ENCODE assay signal across 8 mouse cellular contexts in genomic region chr4:33248062-33248889, GRCm38 (mm10). TPM values are rescaled to one million over a fixed set of nuclear protein-coding genes. Genes with fewer than 3 reads are reported as not detected.
DNase-seq lines count a peak whose midpoint lies in the region; ATAC-seq and TF ChIP-seq lines count a peak whose summit lies in the region.

No protein-coding gene starts in this region.

- H3K4me1 ChIP-seq in forebrain, embryonic 11.5 days (replicated peaks; ENCODE audit: control insufficient read depth, insufficient read depth, low read length) = no peaks in the 10 kb centered on the region; the same call in 1 of the 2 replicates
- peaks cover 17% of the 10 kb centered on the region for H3K4me1 ChIP-seq in heart, postnatal 0 days (ENCODE audit: control insufficient read depth, insufficient read depth)
- peaks cover 17% of the 10 kb centered on the region for H3K4me1 ChIP-seq in liver, embryonic 16.5 days (ENCODE audit: control insufficient read depth, low read depth, low read length)
- peaks cover 36% of the 10 kb centered on the region for H3K4me1 ChIP-seq in neural tube, embryonic 13.5 days (replicated peaks)
- peaks cover 5% of the 10 kb centered on the region for H3K4me1 ChIP-seq in testis, adult 2 months (ENCODE audit: control insufficient read depth, insufficient read depth, low read length)

- no peak for TF ChIP-seq CTCF in heart, postnatal 0 days (IDR thresholded peaks at IDR 0.05; ENCODE audit: low read depth)
- TF ChIP-seq CTCF in testis, adult 2 months (IDR thresholded peaks at IDR 0.05; ENCODE audit: control insufficient read depth, insufficient read depth, insufficient replicate concordance, low read depth, low read length) = no peak

- H3K4me2 ChIP-seq in forebrain, embryonic 11.5 days (ENCODE audit: low read depth, low read length, severe bottlenecking) = peak overlapping the region; percentile 64
- H3K4me2 ChIP-seq in heart, postnatal 0 days (ENCODE audit: low read depth, low read length) = peak overlapping the region; percentile 59
- peak overlapping the region; percentile 84 for H3K4me2 ChIP-seq in liver, embryonic 16.5 days (ENCODE audit: low read depth, low read length)
- H3K4me2 ChIP-seq in neural tube, embryonic 13.5 days = peak overlapping the region; percentile 55

- H3K36me3 ChIP-seq in forebrain, embryonic 11.5 days (ENCODE audit: control insufficient read depth, insufficient read depth, low read length) = no peaks in the 10 kb centered on the region; the same call in 1 of the 2 replicates
- peaks cover 30% of the 10 kb centered on the region for H3K36me3 ChIP-seq in heart, postnatal 0 days (replicated peaks; ENCODE audit: control insufficient read depth, insufficient read depth, low read length)
- peaks cover 22% of the 10 kb centered on the region for H3K36me3 ChIP-seq in liver, embryonic 16.5 days (ENCODE audit: control insufficient read depth, insufficient read depth)
- H3K36me3 ChIP-seq in neural tube, embryonic 13.5 days = peaks cover 30% of the 10 kb centered on the region
- peaks cover 3% of the 10 kb centered on the region for H3K36me3 ChIP-seq in testis, adult 2 months (ENCODE audit: control insufficient read depth, insufficient read depth, low read length)

- peak; percentile 65; the same call in 1 of the 2 replicates for TF ChIP-seq EP300 in heart, postnatal 0 days (IDR thresholded peaks at IDR 0.05; ENCODE audit: low read depth)

- ATAC-seq in forebrain, embryonic 11.5 days (replicated peaks; ENCODE audit: low FRiP score) = peak; percentile 95
- peak; percentile 90 for ATAC-seq in heart, postnatal 0 days (ENCODE audit: insufficient read depth, low read depth)
- ATAC-seq in liver, embryonic 16.5 days (ENCODE audit: low read depth) = peak; percentile 83
- peak; percentile 96 for ATAC-seq in neural tube, embryonic 13.5 days (ENCODE audit: low read depth)

- no peaks in the 10 kb centered on the region for H3K27me3 ChIP-seq in forebrain, embryonic 11.5 days (ENCODE audit: control insufficient read depth, insufficient read depth, low read length)
- no peaks in the 10 kb centered on the region for H3K27me3 ChIP-seq in heart, postnatal 0 days (ENCODE audit: control insufficient read depth, insufficient read depth, low read length)
- H3K27me3 ChIP-seq in liver, embryonic 16.5 days (ENCODE audit: control insufficient read depth, insufficient read depth, low read depth, low read length) = no peaks in the 10 kb centered on the region
- no peaks in the 10 kb centered on the region for H3K27me3 ChIP-seq in neural tube, embryonic 13.5 days
- no peaks in the 10 kb centered on the region for H3K27me3 ChIP-seq in testis, adult 2 months (ENCODE audit: control insufficient read depth, insufficient read depth, low read length)

- H3K9me3 ChIP-seq in forebrain, embryonic 11.5 days (ENCODE audit: control insufficient read depth, low read length) = no peaks in the 10 kb centered on the region
- no peaks in the 10 kb centered on the region for H3K9me3 ChIP-seq in heart, postnatal 0 days (replicated peaks; ENCODE audit: control insufficient read depth, low read length)
- no peaks in the 10 kb centered on the region for H3K9me3 ChIP-seq in liver, embryonic 16.5 days (replicated peaks; ENCODE audit: control insufficient read depth, low read length)
- H3K9me3 ChIP-seq in neural tube, embryonic 13.5 days = no peaks in the 10 kb centered on the region

- under 1% methylated on average over 86 of the region's 88 CpGs for WGBS in forebrain, embryonic 11.5 days
- under 1% methylated on average over 53 of the region's 88 CpGs for WGBS in heart, postnatal 0 days
- under 1% methylated on average over 78 of the region's 88 CpGs for WGBS in liver, embryonic 16.5 days (ENCODE audit: insufficient replicate concordance)
- WGBS in neural tube, embryonic 13.5 days = under 1% methylated on average over 88 of the region's 88 CpGs

- peak overlapping the region; percentile 97 for H3K9ac ChIP-seq in forebrain, embryonic 11.5 days (ENCODE audit: low read length)
- H3K9ac ChIP-seq in heart, postnatal 0 days (replicated peaks; ENCODE audit: low read depth, low read length) = peak overlapping the region; percentile 100
- peak overlapping the region; percentile 99 for H3K9ac ChIP-seq in liver, embryonic 16.5 days (ENCODE audit: low read depth, low read length)
- H3K9ac ChIP-seq in neural tube, embryonic 13.5 days = peak overlapping the region; percentile 96

- peak; percentile 98 to 99 for DNase-seq in CD8-positive naive resting alpha-beta T cell, adult 2 months (ENCODE audit: low read depth in 2 of 2, low spot score in 2 of 2)
- peak; percentile 98 for DNase-seq in c-Kit-positive CD71-negative TER-119-negative erythroid progenitor cells, embryonic 14.5 days (ENCODE audit: low read depth)
- DNase-seq in forebrain, embryonic 11.5 days (ENCODE audit: low spot score) = peak; percentile 100
- DNase-seq in heart, postnatal 0 days (ENCODE audit: low spot score) = peak; percentile 97
- DNase-seq in kidney, postnatal 4 days = peak; percentile 99 to 100

- TF ChIP-seq POLR2A in testis, adult 2 months (IDR thresholded peaks at IDR 0.05; ENCODE audit: control insufficient read depth, low read depth, low read length) = peak; percentile 94

- H3K4me3 ChIP-seq in forebrain, embryonic 11.5 days (ENCODE audit: low read depth, low read length) = peak overlapping the region; percentile 97
- peak overlapping the region; percentile 91 for H3K4me3 ChIP-seq in heart, postnatal 0 days (ENCODE audit: low read depth, low read length)
- peak overlapping the region; percentile 92 for H3K4me3 ChIP-seq in liver, embryonic 16.5 days (ENCODE audit: low read depth, low read length)
- H3K4me3 ChIP-seq in neural tube, embryonic 13.5 days = peak overlapping the region; percentile 76
- H3K4me3 ChIP-seq in testis, adult 2 months (ENCODE audit: control insufficient read depth, low read depth, low read length) = peak overlapping the region; percentile 91

- H3K27ac ChIP-seq in forebrain, embryonic 11.5 days (ENCODE audit: low read depth, low read length) = peak overlapping the region; percentile 97
- H3K27ac ChIP-seq in heart, postnatal 0 days (ENCODE audit: low read depth) = peak overlapping the region; percentile 100
- peak overlapping the region; percentile 100 for H3K27ac ChIP-seq in liver, embryonic 16.5 days (ENCODE audit: low read length)
- H3K27ac ChIP-seq in neural tube, embryonic 13.5 days (replicated peaks) = peak overlapping the region; percentile 99
- peak overlapping the region; percentile 95 for H3K27ac ChIP-seq in testis, adult 2 months (ENCODE audit: control insufficient read depth, insufficient read depth, low read depth, low read length)

RNA-seq across cellular contexts. Expression of gene Srsf12, which starts 39.5 kb away (rescaled TPM):
- polyA plus RNA-seq in forebrain, embryonic 11.5 days (2014; fragmentation: Nextera tagmentation; extraction: Ambion mirVana) = 7.9 and 9.0 TPM in 2 replicates
- total RNA-seq in heart, postnatal 0 days (2014; rRNA removed; ENCODE audit: low replicate concordance) = 0.19 TPM in 1 of 2 replicates, not detected in the other
- polyA plus RNA-seq in heart, postnatal 0 days (2015; fragmentation: Nextera tagmentation; extraction: Ambion mirVana) = 0.38 and 0.48 TPM in 2 replicates
- polyA plus RNA-seq in liver, embryonic 16.5 days (2015; fragmentation: Nextera tagmentation; extraction: Ambion mirVana) = 0.07 and 0.08 TPM in 2 replicates
- polyA plus RNA-seq in neural tube, embryonic 13.5 days (2015; fragmentation: Nextera tagmentation; extraction: Ambion mirVana) = 41.8 and 44.0 TPM in 2 replicates
- 1.6 and 2.5 TPM in 2 replicates for polyA plus RNA-seq in testis, adult 2 months (2012; rRNA removed)

RNA-seq across cellular contexts. Expression of gene Pnrc1, which starts 41.7 kb away (rescaled TPM):
- 84.9 and 87.9 TPM in 2 replicates for polyA plus RNA-seq in forebrain, embryonic 11.5 days (2014; fragmentation: Nextera tagmentation; extraction: Ambion mirVana)
- 90.0 and 127 TPM in 2 replicates for total RNA-seq in heart, postnatal 0 days (2014; rRNA removed; ENCODE audit: low replicate concordance)
- 61.8 and 80.8 TPM in 2 replicates for polyA plus RNA-seq in heart, postnatal 0 days (2015; fragmentation: Nextera tagmentation; extraction: Ambion mirVana)
- 39.9 and 53.2 TPM in 2 replicates for polyA plus RNA-seq in liver, embryonic 16.5 days (2015; fragmentation: Nextera tagmentation; extraction: Ambion mirVana)
- polyA plus RNA-seq in neural tube, embryonic 13.5 days (2015; fragmentation: Nextera tagmentation; extraction: Ambion mirVana) = 71.4 and 75.0 TPM in 2 replicates
- 16.5 and 18.6 TPM in 2 replicates for polyA plus RNA-seq in testis, adult 2 months (2012; rRNA removed)

RNA-seq across cellular contexts. Expression of gene Pm20d2, which starts 58.7 kb away (rescaled TPM):
- 1.1 and 1.7 TPM in 2 replicates for polyA plus RNA-seq in forebrain, embryonic 11.5 days (2014; fragmentation: Nextera tagmentation; extraction: Ambion mirVana)
- 10.3 and 11.1 TPM in 2 replicates for total RNA-seq in heart, postnatal 0 days (2014; rRNA removed; ENCODE audit: low replicate concordance)
- polyA plus RNA-seq in heart, postnatal 0 days (2015; fragmentation: Nextera tagmentation; extraction: Ambion mirVana) = 2.8 and 4.4 TPM in 2 replicates
- 0.06 and 0.13 TPM in 2 replicates for polyA plus RNA-seq in liver, embryonic 16.5 days (2015; fragmentation: Nextera tagmentation; extraction: Ambion mirVana)
- polyA plus RNA-seq in neural tube, embryonic 13.5 days (2015; fragmentation: Nextera tagmentation; extraction: Ambion mirVana) = 1.3 and 1.4 TPM in 2 replicates
- 1.2 and 1.4 TPM in 2 replicates for polyA plus RNA-seq in testis, adult 2 months (2012; rRNA removed)

Comparison
In these comparisons a context has a peak if more than half of its experiments do, and no peak if none do; other contexts are left out.
1. Peak in every context shown above with its lines: DNase-seq, ATAC-seq, H3K4me3 ChIP-seq and H3K27ac ChIP-seq.